Mouse (Mus musculus) right cerebral cortex, postnatal 36 days (tissue): ENCODE measurements around the gene Wfikkn2.
"Not testable (repeated sequence)": the region's sequence is repeated elsewhere in the genome, so short reads cannot be mapped to it uniquely, and the experiment has no call there.

Experiments
- DNase-seq, 2 experiments: peaks; one replicate each; pipeline ENCODE4 v3.0.0; 2022; ENCODE audit warnings: low spot score in 2 of 2, mixed read lengths in 1 of 2

The Wfikkn2 gene

GRCm38 (mm10) chr11:94245955-94246788 is at the start of gene Wfikkn2:
TSS of gene Wfikkn2 (minus strand) at chr11:94246005.
- DNase-seq, result peak in 1 of 2 experiments; percentile 17

GRCm38 (mm10) chr11:94294996-94295845 is 49.4 kb upstream of the Wfikkn2 start:
- no peak for DNase-seq

- no peak for DNase-seq
These were observed 44.4 kb upstream of the Wfikkn2 start for GRCm38 (mm10) chr11:94290062-94290740.

- no peak for DNase-seq
These were observed 41.3 kb upstream of the Wfikkn2 start for GRCm38 (mm10) chr11:94287105-94287504.

- no peak for DNase-seq
These were observed 40.2 kb upstream of the Wfikkn2 start for GRCm38 (mm10) chr11:94285886-94286574.

GRCm38 (mm10) chr11:94283536-94284099 is 37.8 kb upstream of the Wfikkn2 start:
- DNase-seq, result no peak

GRCm38 (mm10) chr11:94282291-94282690 is 36.5 kb upstream of the Wfikkn2 start:
- no peak for DNase-seq

- DNase-seq, result no peak
These were observed 35.7 kb upstream of the Wfikkn2 start, which contains the start of gene Gm21885 for GRCm38 (mm10) chr11:94281199-94282181. TSS of gene Gm21885 (plus strand) at chr11:94281873.

- peak; percentile 83 to 89 for DNase-seq
These were observed 31.1 kb upstream of the Wfikkn2 start for GRCm38 (mm10) chr11:94276869-94277337.

- DNase-seq, result no peak
These were observed 29.9 kb upstream of the Wfikkn2 start for GRCm38 (mm10) chr11:94275686-94276085.

GRCm38 (mm10) chr11:94275226-94275625 is 29.4 kb upstream of the Wfikkn2 start:
- DNase-seq, result no peak

GRCm38 (mm10) chr11:94274206-94274867 is 28.5 kb upstream of the Wfikkn2 start:
- no peak for DNase-seq

- DNase-seq, result no peak
These were observed 27.4 kb upstream of the Wfikkn2 start for GRCm38 (mm10) chr11:94272960-94273927.

GRCm38 (mm10) chr11:94271015-94271414 is 25.2 kb upstream of the Wfikkn2 start:
- no peak for DNase-seq

- no peak for DNase-seq
These were observed 24.1 kb upstream of the Wfikkn2 start for GRCm38 (mm10) chr11:94269906-94270305.

- DNase-seq, result no peak
These were observed 23.0 kb upstream of the Wfikkn2 start for GRCm38 (mm10) chr11:94268761-94269160.

- DNase-seq, result not testable (repeated sequence)
These were observed 20.4 kb upstream of the Wfikkn2 start for GRCm38 (mm10) chr11:94266155-94266554.
